Mouse (Mus musculus): Measurements from ENCODE around the gene Insig1. TPM values are rescaled to one million over a fixed set of nuclear protein-coding genes. Genes with fewer than 3 reads are reported as not detected.

The Insig1 gene
- polyA plus RNA-seq (2012; ENCODE audit: insufficient read depth, insufficient read length, low replicate concordance, missing spikeins), result not detected in 2 replicates

GRCm38 (mm10) chr5:28070828-28071455, at the start of gene Insig1:
Gene Insig1, plus strand, starts transcription at chr5:28071363.
- H3K27ac ChIP-seq (ENCODE audit: insufficient read depth, low read depth, low read length), result peak within 1 kb of the TSS; percentile 91
- peaks cover 16% of the 10 kb centered on the region for H3K4me1 ChIP-seq (ENCODE audit: control insufficient read depth, insufficient read depth, low read length)
- WGBS, result under 1% methylated on average over 64 of the region's 64 CpGs
- H3K4me3 ChIP-seq (ENCODE audit: insufficient read depth, low read depth, low read length), result peak within 1 kb of the TSS; percentile 86
- TF ChIP-seq CTCF (IDR thresholded peaks at IDR 0.05; ENCODE audit: insufficient read depth, low read depth, low read length), result no peak
- TF ChIP-seq POLR2A (IDR thresholded peaks at IDR 0.05; ENCODE audit: insufficient read depth, low read depth, low read length), result peak; percentile 98

- no peak overlapping the region for H3K27ac ChIP-seq (ENCODE audit: insufficient read depth, low read depth, low read length)
- 54% methylated on average over 2 of the region's 2 CpGs for WGBS
- H3K4me1 ChIP-seq (ENCODE audit: control insufficient read depth, insufficient read depth, low read length), result no peaks in the 10 kb centered on the region
- TF ChIP-seq CTCF (IDR thresholded peaks at IDR 0.05; ENCODE audit: insufficient read depth, low read depth, low read length) (no peak), POLR2A (IDR thresholded peaks at IDR 0.05; ENCODE audit: insufficient read depth, low read depth, low read length) (no peak)
- no peak overlapping the region for H3K4me3 ChIP-seq (ENCODE audit: insufficient read depth, low read depth, low read length)
Measured at GRCm38 (mm10) chr5:28023452-28023851, 47.7 kb upstream of the Insig1 start.

GRCm38 (mm10) chr5:28031577-28032236, 39.5 kb upstream of the Insig1 start:
- no peak overlapping the region for H3K4me3 ChIP-seq (ENCODE audit: insufficient read depth, low read depth, low read length)
- WGBS, result 95% methylated on average over 3 of the region's 3 CpGs
- H3K27ac ChIP-seq (ENCODE audit: insufficient read depth, low read depth, low read length), result no peak overlapping the region
- TF ChIP-seq POLR2A (IDR thresholded peaks at IDR 0.05; ENCODE audit: insufficient read depth, low read depth, low read length), result no peak
- TF ChIP-seq CTCF (IDR thresholded peaks at IDR 0.05; ENCODE audit: insufficient read depth, low read depth, low read length), result no peak
- H3K4me1 ChIP-seq (ENCODE audit: control insufficient read depth, insufficient read depth, low read length), result no peaks in the 10 kb centered on the region

- peaks cover 8% of the 10 kb centered on the region for H3K4me1 ChIP-seq (ENCODE audit: control insufficient read depth, insufficient read depth, low read length)
- no peak overlapping the region for H3K4me3 ChIP-seq (ENCODE audit: insufficient read depth, low read depth, low read length)
- WGBS, result 93% methylated on average over 10 of the region's 10 CpGs
- no peak for TF ChIP-seq CTCF (IDR thresholded peaks at IDR 0.05; ENCODE audit: insufficient read depth, low read depth, low read length)
- TF ChIP-seq POLR2A (IDR thresholded peaks at IDR 0.05; ENCODE audit: insufficient read depth, low read depth, low read length), result no peak
- no peak overlapping the region for H3K27ac ChIP-seq (ENCODE audit: insufficient read depth, low read depth, low read length)
Measured at GRCm38 (mm10) chr5:28032866-28033265, 38.3 kb upstream of the Insig1 start.

GRCm38 (mm10) chr5:28033281-28033680, 37.9 kb upstream of the Insig1 start:
- WGBS, result 89% methylated on average over 5 of the region's 5 CpGs

GRCm38 (mm10) chr5:28033826-28034225, 37.3 kb upstream of the Insig1 start:
- Histone ChIP-seq H3K4me1 (ENCODE audit: control insufficient read depth, insufficient read depth, low read length) (peaks cover 11% of the 10 kb centered on the region), H3K27ac (ENCODE audit: insufficient read depth, low read depth, low read length) (no peak overlapping the region), H3K4me3 (ENCODE audit: insufficient read depth, low read depth, low read length) (no peak overlapping the region)
- 97% methylated on average over 5 of the region's 5 CpGs for WGBS
- TF ChIP-seq POLR2A (IDR thresholded peaks at IDR 0.05; ENCODE audit: insufficient read depth, low read depth, low read length), result no peak
- no peak for TF ChIP-seq CTCF (IDR thresholded peaks at IDR 0.05; ENCODE audit: insufficient read depth, low read depth, low read length)

More at GRCm38 (mm10) chr5:28033281-28033680, 37.9 kb upstream of the Insig1 start:
- no peak overlapping the region for H3K27ac ChIP-seq (ENCODE audit: insufficient read depth, low read depth, low read length)
- peaks cover 10% of the 10 kb centered on the region for H3K4me1 ChIP-seq (ENCODE audit: control insufficient read depth, insufficient read depth, low read length)
- TF ChIP-seq CTCF (IDR thresholded peaks at IDR 0.05; ENCODE audit: insufficient read depth, low read depth, low read length), result no peak
- TF ChIP-seq POLR2A (IDR thresholded peaks at IDR 0.05; ENCODE audit: insufficient read depth, low read depth, low read length), result no peak
- H3K4me3 ChIP-seq (ENCODE audit: insufficient read depth, low read depth, low read length), result no peak overlapping the region

GRCm38 (mm10) chr5:28036011-28036410, 35.2 kb upstream of the Insig1 start:
- 91% methylated on average over 1 of the region's 1 CpGs for WGBS
- peaks cover 11% of the 10 kb centered on the region for H3K4me1 ChIP-seq (ENCODE audit: control insufficient read depth, insufficient read depth, low read length)
- no peak overlapping the region for H3K27ac ChIP-seq (ENCODE audit: insufficient read depth, low read depth, low read length)
- no peak overlapping the region for H3K4me3 ChIP-seq (ENCODE audit: insufficient read depth, low read depth, low read length)
- no peak for TF ChIP-seq CTCF (IDR thresholded peaks at IDR 0.05; ENCODE audit: insufficient read depth, low read depth, low read length)
- TF ChIP-seq POLR2A (IDR thresholded peaks at IDR 0.05; ENCODE audit: insufficient read depth, low read depth, low read length), result no peak

- TF ChIP-seq POLR2A (IDR thresholded peaks at IDR 0.05; ENCODE audit: insufficient read depth, low read depth, low read length) (no peak), CTCF (IDR thresholded peaks at IDR 0.05; ENCODE audit: insufficient read depth, low read depth, low read length) (no peak)
Measured at GRCm38 (mm10) chr5:28036518-28036917, 34.6 kb upstream of the Insig1 start.

GRCm38 (mm10) chr5:28037172-28037591, 34.0 kb upstream of the Insig1 start:
- no peak for TF ChIP-seq POLR2A (IDR thresholded peaks at IDR 0.05; ENCODE audit: insufficient read depth, low read depth, low read length)
- WGBS, result 33% methylated on average over 3 of the region's 3 CpGs
- Histone ChIP-seq H3K27ac (ENCODE audit: insufficient read depth, low read depth, low read length) (no peak overlapping the region), H3K4me3 (ENCODE audit: insufficient read depth, low read depth, low read length) (no peak overlapping the region), H3K4me1 (ENCODE audit: control insufficient read depth, insufficient read depth, low read length) (peaks cover 11% of the 10 kb centered on the region)

More at GRCm38 (mm10) chr5:28036518-28036917, 34.6 kb upstream of the Insig1 start:
- Histone ChIP-seq H3K4me1 (ENCODE audit: control insufficient read depth, insufficient read depth, low read length) (peaks cover 11% of the 10 kb centered on the region), H3K27ac (ENCODE audit: insufficient read depth, low read depth, low read length) (no peak overlapping the region), H3K4me3 (ENCODE audit: insufficient read depth, low read depth, low read length) (no peak overlapping the region)
- WGBS, result 94% methylated on average over 1 of the region's 1 CpGs
